Mouse (Mus musculus) liver, embryonic 14.5 days (tissue): ENCODE measurements around the gene Mrrf.

Source experiments
- CTCF ChIP-seq: IDR thresholded peaks from 2 replicates; pipeline ENCODE4 v1.5.1; 2016; ENCODE audit warnings: antibody characterized with exemption, low read depth, control low read depth
- EP300 ChIP-seq: IDR thresholded peaks from 2 replicates; pipeline ENCODE4 v1.6.1; 2016; ENCODE audit warnings: antibody characterized with exemption, low read depth

GRCm38 (mm10) chr2:36201756-36202610 is 65.8 kb downstream of the Mrrf start:
- TF ChIP-seq CTCF (no peak), EP300 (no peak)
